Mouse (Mus musculus) urinary bladder, adult 2 months (tissue): ENCODE results near the gene Oxct1. TPM values are rescaled to one million over a fixed set of nuclear protein-coding genes. Genes with fewer than 3 reads are reported as not detected.

Experiments used
- DNase-seq: peaks from one replicate; pipeline ENCODE4 v3.0.0; 2022; ENCODE audit warnings: low spot score
- polyA plus RNA-seq: library from polyadenylated mRNA; depleted of rRNA; stranded (reverse); fragments of >200 nt; gene quantifications from 2 replicates; pipeline ENCODE4 v1.2.3, GENCODE M21; 2012

The Oxct1 gene
- polyA plus RNA-seq, 1 experiment, result 83.8 TPM

DNA sequence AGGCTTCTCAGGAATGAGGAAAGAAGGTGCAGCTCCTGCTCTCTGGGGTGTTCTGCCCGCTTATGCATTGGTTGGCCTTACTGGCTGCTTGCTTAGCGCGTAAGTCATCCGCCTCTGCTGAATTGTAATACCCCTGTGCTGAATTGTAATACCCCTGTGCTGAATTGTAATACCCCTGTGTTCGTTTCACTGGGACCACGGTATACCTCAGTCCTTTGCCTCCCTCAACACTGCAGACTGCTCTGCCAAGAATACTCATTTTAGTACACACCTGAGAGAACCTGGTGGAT is 2.2 kb downstream of the Oxct1 start:
- no peak for DNase-seq

DNA sequence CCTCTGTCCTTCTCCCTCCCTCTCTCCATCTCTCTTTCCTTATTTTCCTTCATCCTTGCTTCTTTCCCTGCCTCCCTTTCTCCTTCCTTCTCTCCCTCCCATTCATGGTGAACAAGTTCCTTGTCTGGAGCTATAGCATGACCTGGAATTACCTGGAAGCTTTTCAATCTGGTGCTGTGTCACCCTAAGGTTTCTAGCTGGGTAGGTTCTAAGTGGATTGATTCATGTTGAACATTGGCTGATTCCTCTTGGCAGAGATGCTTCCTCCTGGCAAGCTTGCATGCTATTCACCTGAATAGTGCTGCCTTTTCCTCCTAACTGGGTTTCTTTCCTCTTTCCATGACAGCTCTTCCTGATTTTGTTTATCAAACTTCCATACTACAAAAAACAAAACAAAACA is 2.8 kb downstream of the Oxct1 start:
- DNase-seq, result no peak

DNA sequence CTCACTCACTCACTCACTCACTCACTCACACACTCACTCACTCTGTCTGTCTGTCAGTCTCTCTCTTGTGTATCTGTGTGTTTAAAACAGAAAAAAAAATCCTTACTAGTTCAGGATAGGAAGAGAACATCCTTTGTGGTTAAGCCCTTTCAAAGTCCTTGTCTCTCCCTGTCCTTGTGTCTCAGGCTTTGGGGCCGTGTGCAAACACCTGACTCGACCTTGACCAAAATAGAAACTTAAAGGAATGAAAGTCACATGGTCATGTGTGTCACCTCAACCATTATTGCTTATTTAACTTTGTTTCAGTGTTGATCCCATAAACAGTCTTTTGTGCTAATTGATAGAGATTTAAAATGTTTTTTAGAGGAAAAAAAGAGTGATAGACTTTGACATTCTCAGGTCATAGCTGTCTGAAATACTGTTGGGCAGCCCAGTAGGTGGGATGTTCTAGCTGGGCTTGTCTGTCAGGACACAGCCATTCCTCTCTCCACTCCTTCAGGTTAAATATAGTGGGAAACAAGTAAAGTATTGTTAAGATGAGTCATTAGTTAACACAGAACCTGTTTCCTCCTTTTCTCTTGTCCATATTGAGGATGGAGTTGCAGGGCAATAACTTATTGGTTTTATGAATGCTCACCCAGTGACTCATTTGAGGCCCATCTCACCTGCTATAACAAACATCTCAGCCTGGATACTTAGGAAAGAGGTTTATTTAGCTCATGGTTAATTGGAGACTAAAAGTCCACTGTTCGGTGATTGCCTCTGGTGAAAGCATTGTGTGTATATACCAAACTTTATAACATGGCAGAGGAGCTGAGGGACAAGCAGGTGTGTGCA is 7.2 kb downstream of the Oxct1 start:
- DNase-seq, result no peak

DNA sequence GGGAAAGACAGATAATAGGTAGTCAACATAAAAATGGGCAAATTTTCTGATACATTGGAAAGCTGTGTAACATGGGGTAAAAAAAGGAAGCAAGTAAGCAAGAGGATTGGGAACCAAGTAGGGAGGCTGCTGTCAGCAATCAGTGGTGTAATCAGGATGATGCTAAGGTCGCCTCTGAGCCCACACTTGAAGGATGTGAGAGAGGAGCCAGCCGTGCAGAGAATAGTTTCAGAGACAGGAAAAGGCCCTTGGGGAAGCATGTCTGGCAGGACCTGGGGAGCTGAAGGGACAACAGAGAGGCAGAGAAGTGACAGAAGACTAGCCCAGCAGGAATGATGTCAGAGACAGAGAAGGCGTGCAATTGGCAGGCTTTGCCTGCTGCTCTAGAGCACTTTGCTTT is 16.2 kb downstream of the Oxct1 start:
- DNase-seq, result no peak

DNA sequence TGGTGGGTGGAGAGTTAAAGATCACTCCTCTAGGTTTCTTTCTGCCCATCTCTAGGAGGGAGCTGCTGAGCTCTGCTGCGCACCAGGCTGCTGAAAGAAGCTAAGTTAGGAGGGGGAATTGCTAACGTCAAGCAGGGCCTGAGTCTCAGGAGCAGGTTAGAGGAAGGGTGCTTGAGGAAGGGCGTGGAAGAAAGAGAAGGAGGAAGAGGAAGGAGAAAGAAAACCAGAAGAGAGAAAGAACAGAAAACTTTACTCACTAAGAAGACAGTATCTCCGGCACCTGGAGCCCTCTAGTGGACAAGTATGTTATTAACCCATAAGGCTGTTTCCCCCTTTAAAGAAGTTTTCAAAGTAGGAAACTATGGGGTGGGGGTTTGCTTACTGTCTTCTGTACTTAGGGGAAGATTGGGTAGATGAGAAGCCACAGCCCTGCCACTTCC is 16.9 kb downstream of the Oxct1 start:
- DNase-seq, result no peak

DNA sequence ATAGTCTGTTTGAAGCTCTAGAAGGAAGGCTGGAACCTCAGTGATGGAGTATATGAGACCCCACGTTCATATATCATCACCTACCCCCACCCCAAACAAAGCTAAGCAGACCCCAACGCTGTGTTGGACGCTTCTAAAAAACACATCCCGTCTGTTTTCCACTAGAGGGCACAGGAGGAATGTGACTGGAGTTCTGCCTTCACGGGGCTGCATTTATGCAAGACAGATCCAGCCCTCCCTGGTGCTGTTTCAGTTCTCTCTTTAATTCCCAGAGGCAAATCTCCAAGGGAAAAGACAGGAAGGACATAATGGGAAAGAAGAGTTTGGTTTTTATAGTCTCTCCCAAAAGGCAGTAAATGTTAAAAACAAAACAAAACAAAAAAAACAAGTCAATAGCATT is 30.4 kb downstream of the Oxct1 start:
- DNase-seq, result no peak

DNA sequence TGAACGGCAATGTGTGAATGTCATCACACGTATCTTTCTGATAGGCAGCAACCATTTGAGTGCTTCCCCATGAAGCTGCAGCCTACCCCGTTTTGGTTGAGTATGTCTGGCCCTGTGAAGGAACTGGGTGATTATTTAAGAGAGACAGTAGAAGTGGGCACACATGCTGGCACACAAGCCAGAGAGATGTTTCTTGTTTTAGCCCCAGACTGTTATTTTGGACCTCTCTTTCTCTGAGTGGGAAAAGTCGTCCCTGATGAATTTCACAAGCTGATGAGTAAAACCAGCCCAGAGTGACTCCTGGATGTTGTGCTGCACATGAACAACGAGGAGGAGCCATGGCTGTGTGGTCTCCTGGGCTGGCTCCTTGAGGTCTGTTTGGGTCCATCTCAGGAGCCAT is 37.4 kb downstream of the Oxct1 start:
- no peak for DNase-seq

DNA sequence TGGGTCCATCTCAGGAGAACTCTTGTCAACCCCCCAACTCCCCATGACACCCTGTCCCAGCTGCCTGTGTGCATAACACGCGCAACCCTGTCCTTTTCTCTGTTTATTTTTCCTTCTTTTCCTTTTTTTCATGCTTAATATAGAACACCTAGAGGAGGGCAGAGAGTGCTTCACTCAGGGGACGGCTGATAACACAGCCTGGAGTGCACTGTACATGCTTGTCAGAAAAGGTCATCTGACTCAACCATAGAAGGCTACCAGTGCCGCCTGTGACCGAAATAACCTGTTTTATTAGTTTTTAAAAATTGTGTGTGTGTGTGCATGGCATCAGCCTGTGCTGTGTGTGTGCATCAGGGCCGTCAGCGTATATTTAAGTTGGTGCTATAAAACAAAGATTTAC is 37.8 kb downstream of the Oxct1 start:
- DNase-seq, result no peak

DNA sequence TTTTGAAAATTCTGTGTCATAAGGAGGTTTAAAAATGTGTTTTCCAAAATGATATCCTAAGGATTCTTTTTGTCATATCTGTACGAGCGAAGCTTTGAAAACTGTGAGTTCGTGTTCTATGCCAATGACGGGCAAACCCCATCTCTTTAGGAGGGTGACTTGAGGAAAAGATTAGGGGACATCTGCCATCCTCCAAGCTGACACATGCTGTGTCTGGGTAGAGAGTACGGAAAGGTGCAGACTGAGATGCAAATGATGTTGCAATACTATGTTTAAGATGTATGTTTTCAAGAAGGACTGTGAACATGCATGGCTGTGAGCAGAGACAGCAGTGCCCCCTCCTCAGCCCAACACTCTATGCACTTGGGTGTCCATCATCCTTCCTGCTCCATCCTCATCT is 38.5 kb downstream of the Oxct1 start:
- DNase-seq, result no peak

DNA sequence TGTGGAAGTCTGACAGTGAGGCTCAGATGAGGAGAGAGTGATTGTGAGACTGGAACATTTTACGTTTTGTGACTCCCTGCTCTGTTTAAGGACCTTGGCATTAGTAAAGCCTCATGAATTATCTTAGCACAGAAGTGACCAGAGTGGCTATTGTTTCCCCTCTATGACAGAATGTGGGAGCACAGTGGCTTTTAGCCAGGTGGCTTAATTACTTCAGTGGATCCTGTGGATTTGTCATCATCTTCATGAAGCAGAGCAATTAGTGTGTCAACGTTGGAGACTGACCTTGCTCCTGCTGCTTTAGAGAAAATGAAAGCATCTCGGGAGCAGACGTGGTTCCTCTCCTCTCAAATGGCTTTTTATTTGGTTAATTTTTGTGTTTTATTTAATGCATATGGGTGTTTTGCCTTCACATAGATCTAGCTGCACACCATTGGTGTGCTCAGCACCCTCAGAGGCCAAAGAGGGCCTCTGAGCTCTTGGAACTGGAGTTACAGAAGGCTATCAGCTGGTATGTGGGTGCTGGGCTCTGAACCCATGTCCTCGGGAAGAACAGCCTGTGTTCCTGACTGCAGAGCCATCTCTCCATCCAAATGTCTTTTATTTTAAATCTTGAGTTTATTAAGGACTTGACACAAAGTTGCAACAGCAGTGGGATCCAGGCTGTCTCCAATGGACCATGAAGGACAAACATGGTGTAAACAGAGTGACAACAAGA is 41.2 kb downstream of the Oxct1 start:
- DNase-seq, result no peak

DNA sequence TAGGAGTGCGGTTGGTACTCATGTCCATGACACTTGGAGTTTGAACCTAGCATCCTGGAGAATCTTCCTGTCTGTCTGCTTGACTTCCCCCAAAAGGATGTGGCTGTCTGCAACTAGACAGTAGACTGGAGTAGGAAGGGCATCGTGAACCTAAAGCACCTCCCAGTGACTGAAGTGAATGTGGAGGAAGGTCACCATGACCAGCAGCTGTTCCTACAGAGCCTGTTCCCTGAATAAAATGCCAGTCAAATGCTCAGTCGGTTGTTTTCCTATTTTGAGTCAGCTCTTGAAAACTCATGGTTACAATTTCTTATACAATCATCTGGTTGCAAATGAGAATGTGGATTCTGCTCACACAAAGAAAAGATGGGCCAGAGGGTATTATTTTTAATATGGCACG is 51.8 kb downstream of the Oxct1 start:
- no peak for DNase-seq

DNA sequence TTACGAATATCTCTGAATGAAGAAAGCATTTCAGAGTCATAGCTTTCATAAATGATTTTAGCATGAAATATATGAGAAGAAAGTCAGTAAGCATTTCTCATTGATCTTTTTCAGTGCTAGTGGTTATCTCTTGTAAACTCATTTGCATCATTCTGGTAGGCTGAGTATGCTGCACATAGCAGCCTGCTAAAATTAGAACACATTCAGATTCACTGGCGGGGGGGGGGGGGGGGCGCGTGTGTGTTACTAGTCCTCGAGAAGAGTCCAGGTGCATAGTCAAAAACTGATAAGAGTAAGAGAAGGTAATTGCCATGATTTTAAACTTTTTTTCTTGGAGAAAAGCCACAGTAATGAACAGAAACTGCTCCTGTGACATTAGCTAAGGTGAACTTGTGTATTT is 52.6 kb downstream of the Oxct1 start:
- DNase-seq, result no peak

DNA sequence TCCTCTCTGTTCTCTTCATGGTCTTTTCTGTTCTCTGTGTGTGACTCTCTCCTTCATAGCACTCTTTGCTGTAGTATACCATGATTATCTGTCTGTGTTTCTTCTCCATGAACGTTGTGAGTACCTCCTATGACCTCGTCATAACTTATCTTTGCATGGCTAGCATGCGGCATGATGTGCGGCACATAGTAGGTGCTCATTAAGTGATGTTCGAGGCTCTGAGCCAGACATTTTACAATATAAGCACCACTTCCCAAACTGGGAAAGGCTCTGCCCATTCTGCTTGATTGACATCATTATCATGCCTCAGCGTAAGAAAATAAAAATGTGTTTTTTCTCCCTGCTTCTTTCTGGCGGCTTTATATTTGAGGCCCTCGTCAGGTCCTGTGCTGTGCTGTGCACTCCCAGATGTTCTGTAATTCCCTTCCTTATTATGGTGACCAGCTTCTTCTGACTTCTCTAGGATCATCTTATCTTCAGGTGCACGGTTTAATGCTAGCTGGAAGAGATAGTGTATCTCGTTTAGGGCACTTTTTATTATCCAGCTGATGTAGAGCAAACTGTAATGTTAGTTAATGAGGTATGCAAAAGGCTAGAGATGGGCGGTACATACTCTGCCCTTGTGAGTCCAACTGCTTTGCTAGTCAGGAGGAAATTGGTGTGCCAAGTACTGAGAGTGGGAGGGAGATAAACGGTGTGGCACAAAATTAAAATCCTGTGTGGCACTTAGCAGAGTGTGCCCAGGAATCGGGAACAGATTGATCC is 53.4 kb downstream of the Oxct1 start:
- no peak for DNase-seq

DNA sequence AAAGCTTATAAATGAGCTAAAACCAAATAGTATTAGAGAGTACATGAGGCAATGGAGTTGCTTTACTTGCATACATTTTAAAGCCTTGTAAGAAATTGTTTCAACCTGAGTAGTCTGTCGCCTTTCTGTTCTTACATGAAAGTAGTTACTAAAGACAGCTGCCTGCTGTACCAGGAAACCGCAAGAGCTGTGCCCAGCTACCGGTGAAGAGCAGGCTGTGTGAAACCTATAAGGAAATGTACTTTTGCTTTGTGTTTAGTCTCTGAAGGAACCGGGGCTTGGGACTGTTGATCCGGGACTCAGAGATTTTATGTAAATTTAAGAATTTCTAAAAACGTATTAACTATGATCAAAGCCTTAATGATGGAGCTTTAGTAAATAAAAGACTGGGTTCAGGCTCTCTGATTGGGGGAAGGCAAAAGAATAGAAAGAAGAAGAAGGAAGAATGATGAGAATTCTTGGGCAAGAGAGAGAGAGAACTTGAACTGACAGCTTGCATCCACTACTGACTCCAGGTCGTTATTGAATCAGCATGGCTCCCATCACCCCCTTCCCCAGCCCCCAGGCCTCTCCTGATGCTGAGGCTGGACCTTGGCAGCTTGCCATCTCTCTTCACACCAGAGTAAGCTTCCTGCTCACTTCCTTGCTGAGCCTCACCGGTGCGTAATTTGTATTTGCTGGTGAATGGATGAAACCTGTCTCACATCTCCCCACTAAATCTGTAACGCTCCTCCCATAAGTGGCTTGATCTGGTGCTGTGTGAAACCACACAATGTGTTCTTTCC is 59.6 kb downstream of the Oxct1 start:
- DNase-seq, result no peak

DNA sequence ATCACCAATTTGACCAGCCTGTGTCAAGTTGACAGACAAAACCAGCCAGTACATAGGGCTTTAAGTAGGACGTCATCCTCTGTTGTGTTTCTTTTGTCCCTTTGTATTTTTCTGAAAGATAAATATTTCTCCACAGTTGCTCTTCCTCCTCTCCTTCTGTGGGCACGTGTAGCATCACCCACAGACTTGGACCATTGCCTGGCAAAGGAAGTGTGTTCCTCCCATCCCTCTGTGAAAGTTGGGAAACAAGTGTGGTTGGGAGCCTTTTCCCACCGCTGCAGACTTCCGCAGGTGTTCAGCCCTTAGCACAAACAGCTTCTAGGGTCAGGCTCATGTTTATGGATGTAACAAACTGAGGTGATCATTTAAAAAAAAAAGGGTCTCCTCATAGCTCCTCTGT is 61.3 kb downstream of the Oxct1 start:
- no peak for DNase-seq

DNA sequence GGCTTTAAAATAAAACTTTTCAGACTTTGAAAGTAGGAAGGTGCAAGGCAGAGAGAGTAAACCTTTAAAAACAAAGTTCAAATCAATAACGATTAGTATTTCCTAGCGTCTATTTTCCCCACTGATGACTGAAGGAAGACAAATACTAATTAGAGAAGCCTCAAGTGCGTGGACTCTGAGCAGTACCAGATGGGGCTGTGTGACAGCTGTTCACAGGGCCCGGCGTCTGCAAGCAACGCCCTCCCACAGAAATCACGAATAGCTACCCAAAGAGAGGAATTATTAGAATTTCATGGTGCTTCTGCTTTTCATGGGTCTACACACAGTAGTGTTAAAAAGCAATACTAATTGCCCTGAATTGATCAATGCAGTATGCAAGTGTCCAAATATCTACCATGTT is 61.7 kb downstream of the Oxct1 start:
- no peak for DNase-seq

DNA sequence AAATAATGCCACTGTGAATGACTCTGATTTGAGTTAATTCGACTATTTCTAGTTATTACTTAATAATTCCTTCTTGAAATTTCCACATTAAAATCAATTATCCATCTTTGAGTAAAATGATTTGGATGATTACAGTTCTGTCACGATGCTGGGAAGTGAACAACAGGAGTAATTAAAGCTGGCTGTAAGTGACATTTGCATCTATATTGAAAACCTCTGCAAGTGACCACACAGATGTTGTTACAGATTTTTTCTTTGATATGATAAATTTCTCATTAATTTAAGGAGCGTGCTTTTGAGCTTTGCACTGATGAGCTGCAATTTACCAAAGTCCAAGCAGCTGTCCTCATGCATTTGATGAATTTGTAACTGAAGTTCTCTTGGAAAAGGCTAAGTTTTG is 64.4 kb downstream of the Oxct1 start:
- no peak for DNase-seq

DNA sequence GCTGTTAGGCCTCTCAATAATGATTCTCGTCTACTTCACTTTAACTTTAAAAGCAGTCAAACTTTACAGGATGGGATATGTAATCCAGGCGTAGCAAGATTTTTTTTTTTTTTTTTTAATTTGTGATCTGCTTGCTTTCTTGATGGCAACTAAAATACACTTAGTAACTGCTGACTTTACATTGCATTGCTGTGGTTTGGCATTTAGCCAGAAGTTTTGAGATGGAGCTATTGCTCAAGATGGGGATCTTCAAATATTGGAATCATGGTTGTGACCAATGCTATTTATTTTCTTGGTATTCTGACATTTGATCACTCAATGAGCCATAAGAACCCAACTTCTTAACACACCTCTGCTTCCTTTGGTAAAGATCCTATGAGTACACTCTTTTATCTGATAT is 66.4 kb downstream of the Oxct1 start:
- no peak for DNase-seq

DNA sequence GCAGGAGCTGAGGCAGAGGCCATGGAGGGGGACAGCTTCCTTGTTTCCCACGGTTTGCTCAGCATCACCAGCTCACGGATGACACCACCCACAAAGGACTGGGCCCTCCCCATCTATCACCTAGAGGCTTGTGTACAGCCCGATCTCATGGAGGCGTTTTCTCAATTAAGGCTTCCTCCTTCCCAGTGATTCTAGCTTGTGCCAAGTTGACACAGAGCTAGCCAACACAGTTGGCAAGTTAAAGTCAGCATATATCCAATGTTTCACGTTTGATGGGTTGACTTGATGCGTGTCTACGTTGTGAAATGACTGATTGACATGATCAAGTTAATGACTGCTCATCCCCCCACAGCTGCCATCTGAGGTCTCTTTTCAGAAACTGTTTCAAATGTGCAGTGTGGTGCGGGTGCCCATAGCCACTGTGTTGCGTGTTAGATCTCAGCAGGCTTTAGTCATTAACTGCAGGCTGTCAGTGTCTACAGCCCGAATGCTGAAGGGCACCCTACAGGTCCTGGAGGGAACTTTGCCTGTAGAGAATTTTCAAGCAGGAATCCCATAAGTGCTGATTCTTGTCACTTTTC is 74.2 kb downstream of the Oxct1 start:
- DNase-seq, result no peak

DNA sequence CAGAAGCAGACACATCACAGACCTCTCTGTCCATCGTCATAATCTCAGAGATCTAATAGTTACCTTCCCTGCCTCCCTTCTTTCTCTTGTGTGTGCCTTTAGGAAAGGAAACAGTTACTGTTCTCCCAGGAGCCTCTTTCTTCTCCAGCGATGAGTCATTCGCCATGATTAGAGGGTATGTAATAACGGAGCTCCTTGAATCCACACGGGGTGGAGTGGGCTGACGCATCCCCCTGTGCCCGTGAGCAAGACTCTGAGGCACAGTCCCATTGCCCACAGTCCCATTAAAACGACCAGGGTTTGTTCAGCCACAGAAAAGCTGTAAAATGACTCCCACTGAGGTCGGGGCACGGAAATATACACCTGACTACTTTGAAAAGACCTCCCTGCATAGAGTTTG is 74.8 kb downstream of the Oxct1 start:
- DNase-seq, result no peak

DNA sequence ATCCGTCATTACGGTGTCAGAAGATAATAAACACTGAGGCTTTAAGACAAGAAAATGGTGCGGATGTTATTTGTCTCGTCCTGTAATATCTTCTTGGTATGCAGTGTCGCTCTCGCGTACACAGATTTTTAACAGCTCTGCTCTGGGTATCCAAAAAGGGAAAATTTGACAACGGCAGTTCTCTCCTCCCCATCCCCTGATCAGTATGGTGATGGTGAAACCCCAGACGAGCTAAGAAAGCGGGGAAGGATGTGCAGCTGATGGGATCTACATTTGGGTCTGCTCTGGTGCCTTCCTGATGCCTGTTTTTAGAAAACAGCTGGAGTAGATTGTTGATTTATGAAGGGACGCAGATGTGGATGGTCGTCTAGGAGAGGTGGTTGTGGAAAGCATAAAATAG is 78.1 kb downstream of the Oxct1 start:
- DNase-seq, result no peak

DNA sequence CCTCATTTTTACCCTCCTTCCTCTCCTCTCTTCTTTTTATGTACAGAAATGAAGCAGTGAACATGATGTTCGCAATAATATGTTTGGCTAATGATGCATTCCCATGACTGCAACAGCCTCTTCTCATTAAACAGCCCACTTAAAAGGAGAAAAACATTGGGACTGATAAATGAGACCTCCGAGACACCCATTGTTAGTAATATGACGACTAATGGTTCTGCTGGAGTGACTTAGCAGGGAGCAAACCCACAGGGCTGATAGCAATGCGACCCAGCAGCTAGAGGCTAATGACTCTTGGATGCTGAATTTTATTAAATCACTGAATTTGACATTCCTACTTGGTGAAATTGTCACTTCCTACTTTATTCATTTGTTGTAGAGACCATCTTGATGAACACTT is 79.3 kb downstream of the Oxct1 start:
- no peak for DNase-seq
